ENCODE assay signal across 9 mouse cellular contexts in genomic region chr13:91093610-91094009, GRCm38 (mm10).
DNase-seq lines count a peak whose midpoint lies in the region; ATAC-seq and TF ChIP-seq lines count a peak whose summit lies in the region.
"Had no signal": no experiment of that assay in that cellular context is flagged by ENCODE, and none has a peak within 500 bp of the region (broad histone marks: within the 10 kb centered on the region; RNA-seq: fewer than 3 reads in every experiment).

No protein-coding gene starts in this region.

- ATAC-seq in kidney, postnatal 0 days (replicated peaks; ENCODE audit: low FRiP score, low read depth), result no peak
- peak; percentile 76 for ATAC-seq in forebrain, postnatal 0 days
- peak; percentile 50; the same call in 1 of the 2 replicates for ATAC-seq in midbrain, embryonic 13.5 days

- no peak for TF ChIP-seq CTCF in kidney, postnatal 0 days (IDR thresholded peaks at IDR 0.05; ENCODE audit: low read depth)
- no peak for TF ChIP-seq CTCF in forebrain, postnatal 0 days (IDR thresholded peaks at IDR 0.05; ENCODE audit: low read depth)

- H3K4me2 ChIP-seq in kidney, postnatal 0 days (ENCODE audit: low read length), result no peak overlapping the region
- no peak overlapping the region for H3K4me2 ChIP-seq in forebrain, postnatal 0 days (ENCODE audit: low read depth)
- no peak overlapping the region for H3K4me2 ChIP-seq in midbrain, embryonic 13.5 days (replicated peaks)

- no peak overlapping the region for H3K4me3 ChIP-seq in kidney, postnatal 0 days (replicated peaks; ENCODE audit: low read depth, low read length)
- no peak overlapping the region for H3K4me3 ChIP-seq in forebrain, postnatal 0 days (ENCODE audit: low read depth, low read length)
- H3K4me3 ChIP-seq in midbrain, embryonic 13.5 days (replicated peaks), result no peak overlapping the region

- H3K27ac ChIP-seq in kidney, postnatal 0 days, result peak overlapping the region; percentile 64
- peak overlapping the region; percentile 67 for H3K27ac ChIP-seq in forebrain, postnatal 0 days (ENCODE audit: low read depth, low read length)
- H3K27ac ChIP-seq in midbrain, embryonic 13.5 days, result no peak overlapping the region

- no peaks in the 10 kb centered on the region for H3K9me3 ChIP-seq in kidney, postnatal 0 days (replicated peaks; ENCODE audit: low read length)
- H3K9me3 ChIP-seq in forebrain, postnatal 0 days (ENCODE audit: low read length), result no peaks in the 10 kb centered on the region
- H3K9me3 ChIP-seq in midbrain, embryonic 13.5 days, result no peaks in the 10 kb centered on the region

- H3K27me3 ChIP-seq in kidney, postnatal 0 days (ENCODE audit: insufficient read depth, low read length), result no peaks in the 10 kb centered on the region
- H3K27me3 ChIP-seq in forebrain, postnatal 0 days (ENCODE audit: insufficient read depth, low read length), result no peaks in the 10 kb centered on the region
- H3K27me3 ChIP-seq in midbrain, embryonic 13.5 days, result no peaks in the 10 kb centered on the region

- H3K36me3 ChIP-seq in kidney, postnatal 0 days (ENCODE audit: insufficient read depth, low read length), result no peaks in the 10 kb centered on the region
- H3K36me3 ChIP-seq in forebrain, postnatal 0 days (ENCODE audit: insufficient read depth), result no peaks in the 10 kb centered on the region
- no peaks in the 10 kb centered on the region for H3K36me3 ChIP-seq in midbrain, embryonic 13.5 days

- no peak overlapping the region for H3K9ac ChIP-seq in kidney, postnatal 0 days (ENCODE audit: low read depth, low read length)
- H3K9ac ChIP-seq in forebrain, postnatal 0 days, result no peak overlapping the region
- no peak overlapping the region for H3K9ac ChIP-seq in midbrain, embryonic 13.5 days (replicated peaks)

- peak; percentile 69 for DNase-seq in kidney, postnatal 0 days (ENCODE audit: low spot score)
- no peak for DNase-seq in kidney, postnatal 36 days
- DNase-seq in T-cell, adult 2 months (ENCODE audit: low spot score), result peak; percentile 2
- DNase-seq in forebrain, postnatal 0 days, result peak; percentile 44
- no peak for DNase-seq in adrenal gland, adult 18-20 months (ENCODE audit: low spot score in 2 of 2)
- no peak for DNase-seq in right cerebral cortex, postnatal 36 days (ENCODE audit: low spot score in 2 of 2)
- DNase-seq in cerebellum, postnatal 25 days, result no peak
- DNase-seq: gastrocnemius, postnatal 25 days had no signal

- WGBS in kidney, postnatal 0 days, result 14% methylated on average over 1 of the region's 1 CpGs
- 2% methylated on average over 1 of the region's 1 CpGs for WGBS in forebrain, postnatal 0 days
- 3% methylated on average over 1 of the region's 1 CpGs for WGBS in midbrain, embryonic 13.5 days

- H3K4me1 ChIP-seq in kidney, postnatal 0 days (replicated peaks; ENCODE audit: insufficient read depth, low read length), result peaks cover 5% of the 10 kb centered on the region; the same call in 1 of the 2 replicates
- H3K4me1 ChIP-seq in forebrain, postnatal 0 days (ENCODE audit: insufficient read depth), result 0 out of 2 replicates have a peak, but pooled peaks cover 4% of the 10 kb centered on the region
- H3K4me1 ChIP-seq in midbrain, embryonic 13.5 days (replicated peaks), result peaks cover 15% of the 10 kb centered on the region

Comparison
In these comparisons a context has a peak if more than half of its experiments do, and no peak if none do; other contexts are left out.
1. DNase-seq: peak in kidney, postnatal 0 days (single experiment), T-cell, adult 2 months (single experiment) and forebrain, postnatal 0 days (single experiment); none in kidney, postnatal 36 days (0 of 2), adrenal gland, adult 18-20 months (0 of 2), right cerebral cortex, postnatal 36 days (0 of 2) and cerebellum, postnatal 25 days (0 of 2).